Mouse (Mus musculus): ENCODE measurements around the gene Gpnmb. TPM values are rescaled to one million over a fixed set of nuclear protein-coding genes. Genes with fewer than 3 reads are reported as not detected.

The Gpnmb gene
- 2.5 TPM for total RNA-seq (2023)

GRCm38 (mm10) chr6:49036275-49037267 is at the start of gene Gpnmb:
Gene Gpnmb (plus strand): TSS chr6:49036546.

GRCm38 (mm10) chr6:49073304-49074116 is 37.2 kb downstream of the Gpnmb start, which contains the start of gene Malsu1:
Gene Malsu1 (plus strand): TSS chr6:49073795.

Other genes starting within 250 kb of the Gpnmb start
- gene Tmem176a, start 195.6 kb upstream of the Gpnmb start, total RNA-seq (2023): 3.6 TPM
- gene Tmem176b, start 195.1 kb upstream of the Gpnmb start, total RNA-seq (2023): 7.2 TPM
- gene Aoc1, start 163.7 kb upstream of the Gpnmb start, total RNA-seq (2023): not detected
- gene 1600015I10Rik, start 106.7 kb upstream of the Gpnmb start, total RNA-seq (2023): not detected
- not detected for gene Doxl2, start 61.6 kb upstream of the Gpnmb start, total RNA-seq (2023)
- gene Svs1, start 49.7 kb upstream of the Gpnmb start, total RNA-seq (2023): not detected
- gene Malsu1, start 37.2 kb downstream of the Gpnmb start, total RNA-seq (2023): 60.5 TPM
- 0.32 TPM for gene Igf2bp3, start 178.4 kb downstream of the Gpnmb start, total RNA-seq (2023)
- gene Tra2a, start 227.5 kb downstream of the Gpnmb start, total RNA-seq (2023): 202 TPM